Mouse (Mus musculus): ENCODE data around the gene Sntb2. TPM values are rescaled to one million over a fixed set of nuclear protein-coding genes. Genes with fewer than 3 reads are reported as not detected.
"Not testable (repeated sequence)": the region's sequence is repeated elsewhere in the genome, so short reads cannot be mapped to it uniquely, and the experiment has no call there.

Sntb2 gene
- total RNA-seq (2015; ENCODE audit: low replicate concordance) (2.1 and 4.2 TPM in 2 replicates), total RNA-seq (2017; ENCODE audit: low replicate concordance) (1.7 and 2.9 TPM in 2 replicates)

DNA sequence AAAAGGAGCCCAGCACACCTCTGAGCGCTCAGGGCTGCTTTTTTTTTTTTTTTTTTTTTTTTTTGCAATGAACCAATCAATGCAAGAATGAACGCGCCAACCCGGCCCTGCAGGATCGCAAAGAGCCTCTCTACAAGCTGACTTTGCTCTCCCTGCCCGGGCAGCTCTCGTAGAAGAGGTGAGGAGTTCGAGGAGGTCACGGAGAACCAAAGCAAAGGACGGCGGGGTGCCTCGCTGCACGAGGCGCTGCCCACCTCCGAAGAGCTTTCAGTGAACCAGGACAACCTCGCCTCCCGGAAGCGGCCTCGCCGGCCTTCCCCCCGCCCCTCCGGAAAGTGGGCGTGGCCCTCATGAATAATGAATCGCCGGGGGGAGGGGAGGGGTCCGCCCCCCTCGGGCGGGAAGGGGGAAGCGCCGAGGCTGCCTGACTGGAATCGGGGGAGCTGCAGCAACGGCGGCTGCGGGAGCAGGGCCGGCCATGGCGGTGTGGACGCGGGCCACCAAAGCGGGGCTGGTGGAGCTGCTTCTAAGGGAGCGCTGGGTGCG lies at the start of gene Sntb2:
Gene Sntb2, plus strand, starts transcription at position 427 of the 546 bp plus-strand sequence.
- ATAC-seq (replicated peaks; ENCODE audit: low FRiP score, poor library complexity, severe bottlenecking): no peak

GRCm38 (mm10) chr8:106887336-106888189 lies 48.0 kb upstream of the Sntb2 start:
- peak; percentile 55; the same call in 1 of the 2 replicates for ATAC-seq (replicated peaks; ENCODE audit: low FRiP score, poor library complexity, severe bottlenecking)

DNA sequence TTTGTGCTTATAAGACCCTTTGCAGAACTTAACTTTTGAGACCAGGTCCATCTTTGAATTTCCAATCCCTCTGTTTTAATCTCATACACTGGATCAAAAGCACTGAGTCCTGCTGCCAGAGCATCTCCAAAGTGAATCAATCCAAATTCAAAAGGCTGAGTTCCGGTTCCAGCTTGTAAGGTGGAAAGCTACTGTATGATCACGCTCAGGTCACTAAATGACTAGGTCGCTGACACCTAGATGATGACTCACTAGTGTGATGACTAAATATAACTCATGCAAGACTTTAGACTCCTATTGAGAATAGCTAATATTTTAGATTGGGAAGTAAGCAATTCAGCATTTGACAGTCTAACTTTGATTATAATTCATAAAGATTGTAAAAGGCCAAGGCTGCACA lies 46.7 kb upstream of the Sntb2 start:
- no peak for ATAC-seq (replicated peaks; ENCODE audit: low FRiP score, poor library complexity, severe bottlenecking)

- ATAC-seq (replicated peaks; ENCODE audit: low FRiP score, poor library complexity, severe bottlenecking): no peak
Observed at GRCm38 (mm10) chr8:106892210-106892805, 43.2 kb upstream of the Sntb2 start.

- ATAC-seq (replicated peaks; ENCODE audit: low FRiP score, poor library complexity, severe bottlenecking): peak; percentile 31
Observed at GRCm38 (mm10) chr8:106892806-106893451, 42.6 kb upstream of the Sntb2 start.

DNA sequence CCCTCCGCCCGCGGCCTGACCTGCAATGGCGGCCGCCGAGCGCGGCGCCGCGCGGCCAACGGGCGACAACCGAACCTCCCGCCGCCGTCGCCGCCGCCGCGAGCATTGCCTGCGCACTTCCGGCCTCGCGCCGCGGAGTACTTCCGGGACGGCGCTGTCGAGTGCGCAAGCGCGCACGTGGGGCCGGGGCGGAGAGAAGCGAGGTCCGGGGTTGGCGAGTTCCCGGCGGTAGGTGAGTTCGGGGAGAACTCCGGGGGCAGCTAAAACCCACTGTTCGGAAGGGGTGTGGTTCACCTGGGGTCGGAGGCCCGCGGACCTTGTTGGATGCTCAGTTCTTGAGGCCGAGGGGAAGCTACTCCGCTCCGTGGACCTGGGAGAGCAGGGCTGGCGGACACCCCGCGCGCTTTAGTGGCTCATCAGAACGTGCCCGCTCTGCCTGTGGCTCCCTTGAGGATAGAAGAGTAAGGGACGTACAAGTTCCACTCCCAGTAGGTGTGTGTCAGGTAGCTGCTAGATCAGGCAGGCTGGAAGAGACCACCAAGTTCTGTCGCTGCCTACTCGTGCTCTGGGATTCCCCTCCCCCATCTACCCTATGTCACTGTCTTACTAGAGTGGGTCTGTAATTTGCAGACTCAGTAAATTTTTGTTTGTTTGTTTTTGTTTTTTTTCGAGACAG lies 41.9 kb upstream of the Sntb2 start, which contains the start of gene Utp4:
Gene Utp4, plus strand, starts transcription at position 156 of the 676 bp plus-strand sequence.
- peak; percentile 95 for ATAC-seq (replicated peaks; ENCODE audit: low FRiP score, poor library complexity, severe bottlenecking)

- ATAC-seq (replicated peaks; ENCODE audit: low FRiP score, poor library complexity, severe bottlenecking): no peak
Observed at GRCm38 (mm10) chr8:106899473-106899872, 36.1 kb upstream of the Sntb2 start.

DNA sequence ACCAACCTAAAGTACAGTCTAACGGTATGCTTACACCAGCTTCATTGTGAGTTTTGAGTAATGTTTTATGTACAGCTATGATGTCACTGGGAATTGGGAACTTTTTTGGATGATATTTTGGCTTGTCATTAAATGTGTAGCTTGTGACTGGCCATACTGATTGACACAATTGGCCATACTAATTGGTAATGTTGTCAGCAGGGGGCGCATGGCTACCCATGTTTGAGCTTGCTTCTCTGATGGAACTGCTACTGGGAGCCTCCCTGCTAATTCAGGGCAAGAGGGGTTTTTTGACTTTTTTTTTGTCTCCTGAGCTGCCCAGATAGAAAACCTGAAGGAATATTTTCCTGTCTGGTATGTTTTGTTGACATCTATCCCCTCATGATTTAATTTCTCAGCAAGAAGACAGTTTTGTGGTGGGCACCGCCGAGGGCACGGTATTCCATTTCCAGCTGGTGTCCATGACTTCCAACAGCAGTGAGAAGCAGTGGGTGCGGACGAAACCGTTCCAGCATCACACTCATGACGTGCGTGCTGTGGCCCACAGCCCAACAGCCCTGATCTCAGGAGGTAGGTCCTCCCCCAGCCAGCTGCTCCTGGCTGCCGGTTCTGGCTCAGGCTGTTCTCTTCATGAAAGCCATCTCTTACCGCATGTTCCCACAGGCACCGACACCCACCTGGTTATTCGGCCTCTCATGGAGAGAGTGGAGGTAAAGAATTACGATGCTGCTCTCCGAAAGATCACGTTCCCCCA lies 29.6 kb upstream of the Sntb2 start:
- ATAC-seq (replicated peaks; ENCODE audit: low FRiP score, poor library complexity, severe bottlenecking): 0 out of 2 replicates have a peak, but pooled peaks have one; percentile 46

DNA sequence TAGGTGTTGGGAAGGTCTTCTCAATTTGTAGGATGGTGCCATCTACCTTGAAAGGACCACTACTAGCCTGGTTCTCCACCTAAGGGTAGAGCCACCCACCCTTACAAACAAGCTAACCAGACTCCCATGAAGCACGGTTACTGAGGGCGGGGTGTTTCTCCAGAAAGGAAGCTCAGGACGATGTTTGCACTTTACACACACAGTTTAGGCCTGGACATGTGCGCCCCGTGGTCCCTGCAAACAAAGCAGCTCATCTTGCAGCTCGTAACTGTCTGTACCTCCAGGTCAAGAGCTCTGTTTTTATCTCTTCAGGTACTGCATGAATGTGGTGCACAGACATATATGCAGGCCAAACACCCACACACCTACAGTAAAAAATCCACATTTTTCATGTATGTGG lies 28.9 kb upstream of the Sntb2 start:
- ATAC-seq (replicated peaks; ENCODE audit: low FRiP score, poor library complexity, severe bottlenecking): no peak

DNA sequence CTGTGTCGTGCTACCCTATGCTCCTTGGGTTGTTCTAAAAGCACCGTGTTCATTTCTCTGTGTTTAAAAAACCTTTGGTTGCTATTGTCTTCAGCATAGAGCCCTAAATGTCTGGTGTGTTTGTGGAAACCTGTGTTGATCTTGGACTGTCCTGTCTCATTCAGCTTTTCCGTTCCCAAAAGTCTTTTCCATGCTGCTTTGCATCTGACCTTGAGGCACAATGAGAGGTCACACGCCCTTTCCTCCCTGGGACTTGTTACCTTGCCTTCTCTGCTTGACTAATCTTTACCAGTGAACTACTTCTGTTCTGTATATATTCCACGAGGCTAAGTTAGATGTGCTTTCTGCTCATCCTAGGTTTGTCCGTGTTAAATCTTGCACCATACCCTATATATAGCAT lies 28.1 kb upstream of the Sntb2 start:
- ATAC-seq (replicated peaks; ENCODE audit: low FRiP score, poor library complexity, severe bottlenecking): no peak

- ATAC-seq (replicated peaks; ENCODE audit: low FRiP score, poor library complexity, severe bottlenecking): no peak
Observed at GRCm38 (mm10) chr8:106908291-106908690, 27.3 kb upstream of the Sntb2 start.

DNA sequence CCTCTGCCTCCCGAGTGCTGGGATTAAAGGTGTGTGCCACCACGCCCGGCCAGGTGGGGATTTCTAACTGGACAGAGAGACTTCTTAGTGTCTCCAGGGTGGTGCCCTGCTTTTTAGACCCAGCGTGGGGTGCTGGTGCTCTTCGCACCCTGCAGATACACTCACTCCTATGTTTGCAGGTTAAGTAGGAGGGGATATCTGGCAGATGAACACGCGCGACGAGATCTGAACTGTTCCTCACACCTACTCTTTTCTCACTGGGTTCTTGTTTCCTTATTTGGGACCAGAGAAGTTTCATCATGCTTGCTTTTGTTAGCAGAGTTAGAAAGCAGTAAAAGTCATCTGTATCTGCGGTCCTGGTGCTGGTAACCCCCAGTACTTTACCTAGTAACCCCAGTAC lies 21.9 kb upstream of the Sntb2 start:
- ATAC-seq (replicated peaks; ENCODE audit: low FRiP score, poor library complexity, severe bottlenecking): no peak

DNA sequence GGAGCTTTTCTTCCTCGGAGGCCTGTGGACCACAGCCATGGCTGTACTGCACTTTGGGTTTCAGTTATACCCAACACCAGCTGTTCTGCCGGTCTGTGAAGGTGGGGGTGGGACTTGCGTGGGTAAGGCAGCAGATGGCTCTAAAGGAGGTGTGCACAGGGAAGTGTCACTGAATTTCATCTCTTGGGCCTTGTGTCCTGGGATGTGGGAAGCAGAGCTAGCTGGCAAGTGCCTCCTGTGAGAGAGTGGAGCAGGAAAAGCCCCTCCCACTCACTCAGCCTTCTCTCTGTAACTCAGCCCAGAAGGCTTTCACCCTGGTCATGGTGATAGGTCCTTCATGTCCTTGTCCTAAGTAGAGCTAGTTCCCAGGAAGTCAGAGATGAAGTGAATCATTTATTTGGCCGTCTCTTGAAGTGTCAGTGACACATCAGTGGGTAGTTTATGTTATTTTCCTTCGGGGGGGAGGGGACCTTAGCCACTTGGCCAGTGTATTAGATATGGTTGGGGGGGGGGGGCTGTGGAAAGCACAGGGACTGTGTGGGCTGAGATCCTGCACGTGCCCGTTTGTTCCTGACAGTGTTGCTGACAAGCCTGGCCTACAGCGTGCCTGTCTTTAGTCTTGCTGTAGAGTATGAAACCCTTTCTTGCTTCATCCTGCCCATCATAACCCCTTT lies 15.7 kb upstream of the Sntb2 start:
- no peak for ATAC-seq (replicated peaks; ENCODE audit: low FRiP score, poor library complexity, severe bottlenecking)

DNA sequence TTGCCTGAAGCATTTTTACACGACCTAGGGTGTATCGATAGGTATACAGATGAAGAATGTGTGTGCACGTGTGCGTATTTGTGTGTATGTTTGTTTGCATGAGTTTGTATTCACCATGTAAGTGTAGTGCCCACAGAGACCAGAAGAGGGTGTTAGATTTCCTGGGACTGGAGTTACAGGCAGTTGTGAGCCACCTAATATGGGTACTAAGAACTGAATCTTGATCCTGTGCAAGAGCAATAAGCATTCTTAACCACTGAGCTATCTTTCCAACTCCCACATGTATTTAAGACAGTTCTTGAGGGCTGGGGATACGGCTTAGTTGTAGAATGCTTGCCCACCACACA lies 15.2 kb upstream of the Sntb2 start:
- no peak for ATAC-seq (replicated peaks; ENCODE audit: low FRiP score, poor library complexity, severe bottlenecking)

- ATAC-seq (replicated peaks; ENCODE audit: low FRiP score, poor library complexity, severe bottlenecking): no peak
Observed at GRCm38 (mm10) chr8:106924057-106924456, 11.5 kb upstream of the Sntb2 start.

DNA sequence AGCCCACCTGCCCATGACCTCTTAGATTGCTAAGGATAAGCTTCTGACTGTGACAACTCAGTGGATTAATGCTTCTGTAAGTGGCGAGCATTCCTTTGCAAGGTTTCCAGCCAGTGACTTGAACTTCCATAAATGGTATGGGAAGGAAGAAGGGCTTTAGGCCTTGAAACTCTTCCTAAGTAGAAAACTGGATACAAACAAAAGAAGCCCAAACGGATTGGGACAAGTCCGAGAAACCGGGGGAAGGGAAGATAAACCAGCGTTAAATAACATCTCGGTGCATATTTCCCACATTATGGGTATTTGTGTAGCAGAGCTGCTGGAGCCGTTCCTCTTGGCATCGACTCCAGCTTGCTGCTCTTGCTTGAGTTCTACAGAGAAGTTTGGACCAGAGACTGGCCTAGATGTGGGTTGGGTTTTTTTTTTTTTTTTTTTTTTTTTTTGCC lies 10.6 kb upstream of the Sntb2 start:
- ATAC-seq (replicated peaks; ENCODE audit: low FRiP score, poor library complexity, severe bottlenecking): no peak

- ATAC-seq (replicated peaks; ENCODE audit: low FRiP score, poor library complexity, severe bottlenecking): no peak
Observed at GRCm38 (mm10) chr8:106925446-106925845, 10.1 kb upstream of the Sntb2 start.

DNA sequence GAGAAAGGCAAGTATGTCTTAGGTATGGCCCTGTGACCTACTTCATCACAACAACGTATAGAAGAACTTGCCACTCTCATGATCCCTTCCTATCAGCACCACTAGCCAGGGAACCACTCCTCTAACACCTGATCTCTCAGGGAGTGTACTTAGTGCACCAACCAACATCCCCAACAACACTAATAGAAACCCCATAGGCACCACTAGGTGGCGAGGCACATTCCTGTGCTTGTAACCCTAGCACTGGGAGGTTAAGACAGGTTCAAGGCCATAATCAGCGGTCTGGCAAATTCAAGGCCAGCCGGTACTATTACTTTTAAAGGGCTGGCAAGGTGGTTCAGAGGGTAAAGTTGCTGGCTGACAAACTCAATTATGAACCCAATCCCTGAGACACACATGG lies 8.3 kb upstream of the Sntb2 start:
- ATAC-seq (replicated peaks; ENCODE audit: low FRiP score, poor library complexity, severe bottlenecking): no peak

DNA sequence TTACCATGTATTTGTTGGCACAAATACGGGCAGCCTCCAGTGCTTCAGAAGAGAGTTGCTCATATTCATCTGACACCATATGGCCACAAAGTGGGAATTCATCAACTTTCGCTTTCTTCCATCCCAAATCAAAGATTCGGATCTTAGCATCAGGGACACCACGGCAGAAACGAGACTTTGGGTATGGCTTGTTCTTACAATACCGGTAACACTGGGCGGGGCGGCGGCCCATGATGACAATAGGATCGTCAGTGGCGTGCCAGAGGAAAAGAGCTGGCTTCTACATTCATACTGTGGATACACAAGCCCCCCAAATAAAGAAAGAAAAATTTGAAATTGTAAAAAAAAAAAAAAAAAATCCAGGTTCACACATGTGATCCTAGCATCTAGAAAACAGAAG lies 7.4 kb upstream of the Sntb2 start:
- not testable (repeated sequence) for ATAC-seq (replicated peaks; ENCODE audit: low FRiP score, poor library complexity, severe bottlenecking)

All from erythroblast, adult 5-6 weeks (primary cell).